Mouse (Mus musculus) left cerebral cortex, adult 2 months (tissue): ENCODE data around the gene Ddhd1. TPM values are rescaled to one million over a fixed set of nuclear protein-coding genes. Genes with fewer than 3 reads are reported as not detected.
A peak's percentile ranks its signal among the peaks of the same experiment; 100 is the strongest.

Experiments used
- DNase-seq, 2 experiments: peaks; one replicate each; pipeline ENCODE4 v3.0.0; 2021 to 2022; ENCODE audit warnings: low spot score in 2 of 2, mixed read lengths in 1 of 2; ENCODE audit errors: extremely low spot score in 1 of 2
- H3K27ac ChIP-seq: fragments of 200-600 bp; 2 replicates; pipeline ENCODE4 v1.8.1; 2022
- H3K4me3 ChIP-seq: fragments of 200-600 bp; 2 replicates; pipeline ENCODE4 v1.8.1; 2022
- CTCF ChIP-seq: fragments of 200-600 bp; IDR thresholded peaks from 2 replicates; pipeline ENCODE4 v1.8.1; 2022; ENCODE audit warnings: antibody characterized with exemption, mild to moderate bottlenecking, moderate library complexity
- intact Hi-C: fragments of 180-260 bp; cut with DNase I; formaldehyde crosslinking; loops from one replicate; pipeline ENCODE4 v1.15.1; 2025
- long read RNA-seq, 2 experiments: library from polyadenylated mRNA; stranded (forward); transcript quantifications; one replicate each; pipeline ENCODE4 v2.0.0; 2021; ENCODE audit warnings: borderline mapping rate in 2 of 2
- total RNA-seq, 2 experiments: library from RNA; stranded (reverse); gene quantifications; 2 replicates each; pipeline ENCODE4 v1.2.3; 2021

Gene Ddhd1
- total RNA-seq = 10 to 100 TPM; 79.7 to 82.8 TPM
- long read RNA-seq, experiment 1, full-length matches to known transcripts = 4 of 73 reads
- long read RNA-seq, experiment 1, partial matches to known transcripts = 3 of 73 reads
- long read RNA-seq, experiment 1, other reads (novel, unspliced or antisense) = 66 of 73 reads
- long read RNA-seq, experiment 2, full-length matches to known transcripts = 21 of 90 reads
- long read RNA-seq, experiment 2, partial matches to known transcripts = 11 of 90 reads
- long read RNA-seq, experiment 2, other reads (novel, unspliced or antisense) = 58 of 90 reads

DNA sequence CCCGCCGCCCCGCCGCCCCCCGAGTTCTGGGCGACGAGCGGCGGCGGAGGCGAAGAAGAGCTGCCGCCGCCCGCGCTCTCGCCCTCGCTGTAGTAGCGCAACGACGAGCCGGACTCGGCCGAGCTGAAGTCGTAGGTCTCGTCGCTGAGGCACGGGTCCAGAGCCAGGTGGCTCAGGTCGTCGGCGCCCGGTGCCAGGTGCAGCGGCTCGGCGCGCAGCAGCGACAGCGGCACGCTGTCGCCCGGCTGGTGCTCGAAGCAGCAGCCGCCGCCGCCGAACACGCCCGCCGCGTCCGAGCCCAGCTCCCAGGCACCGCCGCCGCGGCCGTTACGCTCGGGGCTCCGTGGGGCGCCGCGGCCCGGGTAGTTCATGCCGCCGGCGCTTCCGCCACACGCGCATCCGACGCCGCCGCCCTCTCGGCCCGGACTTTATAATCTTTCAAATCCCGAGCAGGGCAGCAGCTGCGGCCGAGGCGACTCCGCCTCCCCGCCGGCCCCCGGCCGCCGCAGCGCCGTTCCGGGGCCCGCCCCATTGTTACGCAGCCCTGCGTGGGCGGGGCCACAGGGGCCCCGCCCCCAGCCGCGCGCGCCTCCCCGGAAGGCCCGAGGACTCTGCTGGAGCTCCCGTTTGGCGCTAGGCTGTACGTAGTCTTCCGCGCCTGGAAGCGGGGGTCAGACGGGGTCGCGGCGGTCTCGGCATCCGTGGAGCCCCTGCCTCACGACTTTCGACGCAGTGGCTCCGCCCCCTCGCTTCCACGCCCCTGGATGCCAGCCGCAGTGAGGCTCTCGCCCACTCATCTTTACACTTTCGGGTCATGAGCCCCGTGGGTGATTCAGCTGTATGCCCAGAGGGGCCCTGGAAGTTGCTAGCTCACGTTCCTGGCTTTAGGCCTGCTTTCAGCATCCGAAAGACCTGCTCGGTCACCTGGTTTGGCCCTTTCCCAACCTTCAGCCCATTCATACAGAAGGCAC lies at the start of gene Ddhd1:
TSS of gene Ddhd1 (minus strand) at position 503 of the 971 bp plus-strand sequence.
- peak within 1 kb of the TSS; percentile 85 for H3K4me3 ChIP-seq
- intact Hi-C loops = loop anchor here (2.0 kb wide), 1 partner anchor 33 kb away; no protein-coding TSS in a partner anchor
- DNase-seq = peak; percentile 87 to 89
- TF ChIP-seq CTCF = no peak; the same call in 1 of the 2 replicates
- H3K27ac ChIP-seq = peak within 1 kb of the TSS; percentile 96

GRCm38 (mm10) chr14:45707176-45707910 lies 49.4 kb upstream of the Ddhd1 start:
- intact Hi-C loops = no loop called here
- Histone ChIP-seq H3K4me3 (no peak overlapping the region), H3K27ac (no peak overlapping the region)
- DNase-seq = no peak
- TF ChIP-seq CTCF = no peak

GRCm38 (mm10) chr14:45700031-45700572 lies 42.2 kb upstream of the Ddhd1 start:
- intact Hi-C loops = no loop called here
- TF ChIP-seq CTCF = no peak
- Histone ChIP-seq H3K4me3 (no peak overlapping the region), H3K27ac (no peak overlapping the region)
- DNase-seq = no peak

- no peak for TF ChIP-seq CTCF
- no peak overlapping the region for H3K27ac ChIP-seq
- DNase-seq = no peak
- intact Hi-C loops = no loop called here
- H3K4me3 ChIP-seq = no peak overlapping the region
Observed at GRCm38 (mm10) chr14:45698867-45699266, 40.9 kb upstream of the Ddhd1 start.

GRCm38 (mm10) chr14:45696098-45696497 lies 38.2 kb upstream of the Ddhd1 start:
- TF ChIP-seq CTCF = no peak
- intact Hi-C loops = no loop called here
- H3K4me3 ChIP-seq = no peak overlapping the region
- H3K27ac ChIP-seq = no peak overlapping the region
- no peak for DNase-seq

- Histone ChIP-seq H3K27ac (no peak overlapping the region), H3K4me3 (no peak overlapping the region)
- intact Hi-C loops = no loop called here
- no peak for TF ChIP-seq CTCF
- no peak for DNase-seq
Observed at GRCm38 (mm10) chr14:45693891-45694290, 35.9 kb upstream of the Ddhd1 start.

DNA sequence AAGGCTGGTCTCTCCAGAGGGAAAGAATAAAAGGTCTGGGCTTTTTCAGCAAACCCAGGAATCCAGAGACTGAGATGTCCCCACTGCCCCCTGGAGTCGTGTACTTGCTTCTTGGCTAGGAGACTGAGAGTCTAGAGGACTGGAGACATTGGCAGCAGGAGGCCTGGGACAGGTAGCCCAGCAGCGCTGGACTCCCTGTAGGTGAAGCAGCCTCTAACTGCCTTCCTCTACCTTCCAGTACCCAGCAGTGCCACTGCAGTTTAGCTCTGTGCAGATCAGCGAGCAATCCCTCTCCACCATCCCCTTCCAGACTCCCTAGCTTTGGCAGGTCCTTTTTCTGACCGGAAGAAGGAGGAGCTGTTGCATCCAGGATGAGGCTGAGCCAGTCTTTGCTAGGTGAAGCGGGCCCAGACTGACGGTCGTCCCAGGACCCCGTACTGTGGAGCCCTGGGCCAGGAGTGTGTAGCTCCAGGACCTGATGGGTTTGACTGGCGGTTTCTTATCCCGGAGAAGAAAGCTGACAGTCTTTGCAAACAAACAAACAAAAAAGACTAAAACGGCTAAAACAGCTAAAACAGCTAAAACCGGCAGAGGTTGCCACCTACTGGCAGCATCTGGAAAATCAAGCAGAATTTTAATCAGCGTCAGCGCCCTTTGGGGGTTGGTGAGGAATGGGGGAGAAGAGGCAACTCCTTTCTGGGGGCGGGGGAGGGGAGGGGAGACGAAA lies 32.7 kb upstream of the Ddhd1 start:
- H3K27ac ChIP-seq = peak overlapping the region; percentile 74
- peak; percentile 70 for TF ChIP-seq CTCF
- intact Hi-C loops = loop anchor here (2.0 kb wide), 3 partner anchors 32 to 268 kb away; partner anchors contain the start of gene Ddhd1
- H3K4me3 ChIP-seq = peak overlapping the region; percentile 55
- peak; percentile 47 to 65 for DNase-seq

DNA sequence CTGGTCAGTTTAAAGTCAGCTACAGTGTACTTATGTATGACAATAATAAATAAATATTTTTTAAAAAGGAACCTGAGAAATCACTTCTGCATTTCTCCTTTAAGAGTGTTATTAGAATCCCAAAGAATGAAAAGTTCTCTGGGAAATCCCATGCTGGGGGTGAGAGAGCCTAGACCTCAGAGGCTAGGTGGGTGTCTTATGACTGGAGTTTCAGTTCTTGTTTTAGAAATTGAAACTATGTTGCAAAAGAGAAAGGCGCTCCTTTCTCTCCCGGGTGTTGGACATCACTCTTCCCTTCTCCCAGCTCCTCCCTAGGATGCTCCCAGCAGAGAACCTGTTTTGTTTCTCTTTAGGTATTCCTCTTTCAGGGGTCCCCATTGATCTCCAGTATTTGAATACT lies 27.4 kb upstream of the Ddhd1 start:
- H3K4me3 ChIP-seq = no peak overlapping the region
- TF ChIP-seq CTCF = no peak
- intact Hi-C loops = no loop called here

GRCm38 (mm10) chr14:45676722-45677121 lies 18.8 kb upstream of the Ddhd1 start:
- no peak for DNase-seq
- no peak overlapping the region for H3K27ac ChIP-seq
- intact Hi-C loops = no loop called here
- no peak overlapping the region for H3K4me3 ChIP-seq
- no peak for TF ChIP-seq CTCF

More for the DNA sequence above, 27.4 kb upstream of the Ddhd1 start:
- no peak overlapping the region for H3K27ac ChIP-seq
- DNase-seq = no peak

- Histone ChIP-seq H3K4me3 (no peak overlapping the region), H3K27ac (no peak overlapping the region)
- intact Hi-C loops = no loop called here
- TF ChIP-seq CTCF = no peak
- DNase-seq = no peak
Observed at GRCm38 (mm10) chr14:45668325-45668724, 10.4 kb upstream of the Ddhd1 start.

DNA sequence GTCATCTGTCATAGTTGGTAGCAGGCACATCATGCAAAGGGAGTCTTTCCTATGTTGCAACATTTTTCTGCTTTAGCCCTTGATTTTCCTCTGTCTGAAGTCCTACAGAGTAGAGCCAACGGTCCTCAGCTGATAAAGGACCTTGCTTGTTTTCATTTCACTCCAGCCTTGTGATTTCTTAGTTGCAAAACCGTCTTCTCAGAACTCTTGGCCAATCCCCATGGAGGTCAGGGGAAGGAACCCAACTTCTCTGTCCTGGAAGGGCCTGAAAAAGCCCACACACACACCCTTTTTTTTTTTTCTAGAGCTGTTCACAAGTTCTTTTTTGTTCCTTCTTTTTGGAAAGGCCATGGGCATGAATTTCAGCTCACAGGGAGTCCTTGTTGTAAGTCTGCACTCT lies 9.3 kb upstream of the Ddhd1 start:
- no peak for DNase-seq
- no peak overlapping the region for H3K4me3 ChIP-seq
- no peak overlapping the region for H3K27ac ChIP-seq
- intact Hi-C loops = no loop called here
- TF ChIP-seq CTCF = no peak
